Mouse (Mus musculus): ENCODE measurements around the gene Gpx3. TPM values are rescaled to one million over a fixed set of nuclear protein-coding genes. Genes with fewer than 3 reads are reported as not detected.

Gpx3 gene
- polyA plus RNA-seq, 1 experiment from 2014 or later, result 535 TPM

GRCm38 (mm10) chr11:54939501-54939900, 37.2 kb downstream of the Gpx3 start:
- TF ChIP-seq CTCF (IDR thresholded peaks at IDR 0.05), result no peak
- TF ChIP-seq EP300 (IDR thresholded peaks at IDR 0.05), result no peak
- ATAC-seq (no peak), DNase-seq (ENCODE audit: low spot score) (no peak)
- Histone ChIP-seq H3K9me3 (ENCODE audit: low read length) (no peaks in the 10 kb centered on the region), H3K9ac (replicated peaks; ENCODE audit: low read depth) (no peak overlapping the region), H3K27me3 (replicated peaks; ENCODE audit: insufficient read depth, low read length) (no peaks in the 10 kb centered on the region), H3K4me2 (replicated peaks; ENCODE audit: low read depth, low read length) (no peak overlapping the region), H3K4me3 (ENCODE audit: low read depth, low read length) (no peak overlapping the region), H3K4me1 (ENCODE audit: insufficient read depth, low read depth, low read length) (no peaks in the 10 kb centered on the region), H3K36me3 (ENCODE audit: insufficient read depth, low read length) (peaks cover 17% of the 10 kb centered on the region), H3K27ac (ENCODE audit: low read length) (no peak overlapping the region)
- WGBS, result 80% methylated on average over 8 of the region's 8 CpGs

- no peaks in the 10 kb centered on the region for H3K4me1 ChIP-seq (ENCODE audit: insufficient read depth, low read depth, low read length)
- ATAC-seq (no peak), DNase-seq (ENCODE audit: low spot score) (no peak)
- no peaks in the 10 kb centered on the region for H3K9me3 ChIP-seq (ENCODE audit: low read length)
- H3K4me2 ChIP-seq (replicated peaks; ENCODE audit: low read depth, low read length), result no peak overlapping the region
- no peak overlapping the region for H3K9ac ChIP-seq (replicated peaks; ENCODE audit: low read depth)
- H3K36me3 ChIP-seq (ENCODE audit: insufficient read depth, low read length), result peaks cover 17% of the 10 kb centered on the region
- TF ChIP-seq CTCF (IDR thresholded peaks at IDR 0.05) (no peak), EP300 (IDR thresholded peaks at IDR 0.05) (no peak)
- no peaks in the 10 kb centered on the region for H3K27me3 ChIP-seq (replicated peaks; ENCODE audit: insufficient read depth, low read length)
- H3K27ac ChIP-seq (ENCODE audit: low read length), result no peak overlapping the region
- no peak overlapping the region for H3K4me3 ChIP-seq (ENCODE audit: low read depth, low read length)
- WGBS, result 75% methylated on average over 7 of the region's 7 CpGs
These were observed 37.8 kb downstream of the Gpx3 start for GRCm38 (mm10) chr11:54940056-54940455.

- 89% methylated on average over 3 of the region's 3 CpGs for WGBS
- Histone ChIP-seq H3K4me3 (ENCODE audit: low read depth, low read length) (no peak overlapping the region), H3K27ac (ENCODE audit: low read length) (no peak overlapping the region), H3K9ac (replicated peaks; ENCODE audit: low read depth) (no peak overlapping the region), H3K9me3 (ENCODE audit: low read length) (no peaks in the 10 kb centered on the region), H3K4me1 (ENCODE audit: insufficient read depth, low read depth, low read length) (no peaks in the 10 kb centered on the region), H3K4me2 (replicated peaks; ENCODE audit: low read depth, low read length) (no peak overlapping the region), H3K36me3 (ENCODE audit: insufficient read depth, low read length) (no peaks in the 10 kb centered on the region), H3K27me3 (replicated peaks; ENCODE audit: insufficient read depth, low read length) (no peaks in the 10 kb centered on the region)
- DNase-seq (ENCODE audit: low spot score) (no peak), ATAC-seq (no peak)
- TF ChIP-seq CTCF (IDR thresholded peaks at IDR 0.05) (no peak), EP300 (IDR thresholded peaks at IDR 0.05) (no peak)
These were observed 42.4 kb downstream of the Gpx3 start for GRCm38 (mm10) chr11:54944702-54945101.

- Histone ChIP-seq H3K4me1 (ENCODE audit: insufficient read depth, low read depth, low read length) (no peaks in the 10 kb centered on the region), H3K4me2 (replicated peaks; ENCODE audit: low read depth, low read length) (no peak overlapping the region), H3K9ac (replicated peaks; ENCODE audit: low read depth) (no peak overlapping the region), H3K9me3 (ENCODE audit: low read length) (no peaks in the 10 kb centered on the region), H3K4me3 (ENCODE audit: low read depth, low read length) (no peak overlapping the region), H3K27me3 (replicated peaks; ENCODE audit: insufficient read depth, low read length) (no peaks in the 10 kb centered on the region), H3K36me3 (ENCODE audit: insufficient read depth, low read length) (no peaks in the 10 kb centered on the region), H3K27ac (ENCODE audit: low read length) (no peak overlapping the region)
- no peak for TF ChIP-seq CTCF (IDR thresholded peaks at IDR 0.05)
- no peak for TF ChIP-seq EP300 (IDR thresholded peaks at IDR 0.05)
- ATAC-seq (no peak), DNase-seq (ENCODE audit: low spot score) (no peak)
- 44% methylated on average over 1 of the region's 1 CpGs for WGBS
These were observed 47.5 kb downstream of the Gpx3 start for GRCm38 (mm10) chr11:54949717-54950116.

GRCm38 (mm10) chr11:54950684-54951083, 48.4 kb downstream of the Gpx3 start:
- WGBS, result 88% methylated on average over 6 of the region's 6 CpGs
- H3K4me3 ChIP-seq (ENCODE audit: low read depth, low read length), result no peak overlapping the region
- no peak for DNase-seq (ENCODE audit: low spot score)
- H3K36me3 ChIP-seq (ENCODE audit: insufficient read depth, low read length), result no peaks in the 10 kb centered on the region
- no peak overlapping the region for H3K9ac ChIP-seq (replicated peaks; ENCODE audit: low read depth)
- H3K27ac ChIP-seq (ENCODE audit: low read length), result no peak overlapping the region
- no peaks in the 10 kb centered on the region for H3K9me3 ChIP-seq (ENCODE audit: low read length)
- no peaks in the 10 kb centered on the region for H3K4me1 ChIP-seq (ENCODE audit: insufficient read depth, low read depth, low read length)
- H3K4me2 ChIP-seq (replicated peaks; ENCODE audit: low read depth, low read length), result no peak overlapping the region
- H3K27me3 ChIP-seq (replicated peaks; ENCODE audit: insufficient read depth, low read length), result no peaks in the 10 kb centered on the region
- TF ChIP-seq EP300 (IDR thresholded peaks at IDR 0.05), result no peak
- no peak for ATAC-seq

- ATAC-seq (no peak), DNase-seq (ENCODE audit: low spot score) (no peak)
- Histone ChIP-seq H3K4me2 (replicated peaks; ENCODE audit: low read depth, low read length) (no peak overlapping the region), H3K9me3 (ENCODE audit: low read length) (no peaks in the 10 kb centered on the region), H3K36me3 (ENCODE audit: insufficient read depth, low read length) (no peaks in the 10 kb centered on the region), H3K27ac (ENCODE audit: low read length) (no peak overlapping the region), H3K27me3 (replicated peaks; ENCODE audit: insufficient read depth, low read length) (no peaks in the 10 kb centered on the region), H3K9ac (replicated peaks; ENCODE audit: low read depth) (no peak overlapping the region), H3K4me3 (ENCODE audit: low read depth, low read length) (no peak overlapping the region), H3K4me1 (ENCODE audit: insufficient read depth, low read depth, low read length) (no peaks in the 10 kb centered on the region)
- WGBS, result 59% methylated on average over 6 of the region's 6 CpGs
- TF ChIP-seq CTCF (IDR thresholded peaks at IDR 0.05), result no peak
- TF ChIP-seq EP300 (IDR thresholded peaks at IDR 0.05), result no peak
These were observed 50.4 kb downstream of the Gpx3 start for GRCm38 (mm10) chr11:54952651-54953050.

GRCm38 (mm10) chr11:54953993-54954446, 51.8 kb downstream of the Gpx3 start:
- no peak for DNase-seq (ENCODE audit: low spot score)
- no peak for ATAC-seq
- Histone ChIP-seq H3K9ac (replicated peaks; ENCODE audit: low read depth) (no peak overlapping the region), H3K9me3 (ENCODE audit: low read length) (no peaks in the 10 kb centered on the region), H3K36me3 (ENCODE audit: insufficient read depth, low read length) (no peaks in the 10 kb centered on the region), H3K27me3 (replicated peaks; ENCODE audit: insufficient read depth, low read length) (no peaks in the 10 kb centered on the region), H3K4me2 (replicated peaks; ENCODE audit: low read depth, low read length) (no peak overlapping the region), H3K4me1 (ENCODE audit: insufficient read depth, low read depth, low read length) (no peaks in the 10 kb centered on the region), H3K4me3 (ENCODE audit: low read depth, low read length) (no peak overlapping the region), H3K27ac (ENCODE audit: low read length) (no peak overlapping the region)
- TF ChIP-seq CTCF (IDR thresholded peaks at IDR 0.05), result no peak
- TF ChIP-seq EP300 (IDR thresholded peaks at IDR 0.05), result no peak
- WGBS, result 45% methylated on average over 9 of the region's 9 CpGs
